Mouse (Mus musculus) heart, adult 2 months (tissue): ENCODE measurements around the gene Kazald1.

Experiments used
- CTCF ChIP-seq: fragments of 200-600 bp; IDR thresholded peaks from 2 replicates; pipeline ENCODE4 v1.8.1; 2022; ENCODE audit warnings: antibody characterized with exemption, mild to moderate bottlenecking, moderate library complexity
- POLR2A ChIP-seq: fragments of 200-500 bp; IDR thresholded peaks from 2 replicates; pipeline ENCODE4 v1.6.1; 2011; ENCODE audit warnings: mild to moderate bottlenecking, low read depth, low read length, control low read depth; ENCODE audit not compliant: insufficient read depth

GRCm38 (mm10) chr19:45076036-45076575 is 1.1 kb downstream of the Kazald1 start:
- TF ChIP-seq CTCF (no peak), POLR2A (no peak)
